Mouse (Mus musculus) stomach, postnatal 0 days (tissue): ENCODE results near the gene Itga6. TPM values are rescaled to one million over a fixed set of nuclear protein-coding genes. Genes with fewer than 3 reads are reported as not detected.
A peak's percentile ranks its signal among the peaks of the same experiment; 100 is the strongest.

Experiments
- ATAC-seq: fragments of 200-750 bp; cut with Nextera tagmentation; 2 replicates; pipeline ENCODE4 v1.8.0; 2017; ENCODE audit not compliant: low FRiP score, low TSS enrichment
- DNase-seq: peaks from one replicate; pipeline ENCODE4 v3.0.0-alpha.2; 2016; ENCODE audit warnings: low spot score
- H3K27ac ChIP-seq: fragments of 300-500 bp; sonication (generic); replicated peaks from 2 replicates; pipeline ENCODE4 v1.5.1; 2014; ENCODE audit warnings: mild to moderate bottlenecking, control low read depth
- H3K27me3 ChIP-seq: fragments of 300-500 bp; sonication (generic); 2 replicates; pipeline ENCODE4 v1.6.1; 2014; ENCODE audit warnings: low read length; ENCODE audit not compliant: control insufficient read depth, insufficient read depth
- H3K36me3 ChIP-seq: fragments of 300-500 bp; sonication (generic); 2 replicates; pipeline ENCODE4 v1.6.1; 2014; ENCODE audit warnings: low read length, mixed read lengths; ENCODE audit not compliant: control insufficient read depth, insufficient read depth
- H3K4me1 ChIP-seq: fragments of 300-500 bp; sonication (generic); replicated peaks from 2 replicates; pipeline ENCODE4 v1.6.1; 2014; ENCODE audit warnings: antibody characterized with exemption; ENCODE audit not compliant: control insufficient read depth, insufficient read depth
- H3K4me2 ChIP-seq: fragments of 300-500 bp; sonication (generic); replicated peaks from 2 replicates; pipeline ENCODE4 v1.6.1; 2014; ENCODE audit warnings: low read depth, mild to moderate bottlenecking, control low read depth, moderate library complexity
- H3K4me3 ChIP-seq: fragments of 300-500 bp; sonication (generic); 2 replicates; pipeline ENCODE4 v1.5.1; 2014; ENCODE audit warnings: low read depth, low read length, control low read depth
- H3K9ac ChIP-seq: fragments of 300-500 bp; sonication (generic); 2 replicates; pipeline ENCODE4 v1.6.1; 2014; ENCODE audit warnings: mild to moderate bottlenecking, low read length, control low read depth, mixed read lengths
- H3K9me3 ChIP-seq: fragments of 300-500 bp; sonication (generic); 2 replicates; pipeline ENCODE4 v1.6.1; 2016; ENCODE audit warnings: low read length; ENCODE audit not compliant: control insufficient read depth
- CTCF ChIP-seq: IDR thresholded peaks from 2 replicates; pipeline ENCODE4 v1.5.1; 2016; ENCODE audit warnings: antibody characterized with exemption, low read depth, mild to moderate bottlenecking, moderate library complexity
- EP300 ChIP-seq: optimal IDR thresholded peaks from 2 replicates; pipeline ENCODE3; 2016; ENCODE audit warnings: antibody characterized with exemption
- WGBS: fragments of 180-500 bp; shearing (Covaris S2); extraction: QIAGEN DNeasy Blood & Tissue Kit; methylation state at CpG from one replicate; pipeline ENCODE4 v1.1.7; 2014; 5-methylcytosine and 5-hydroxymethylcytosine counted together
- polyA plus RNA-seq: library from polyadenylated mRNA; unstranded; fragments of >200 nt; fragmentation: Nextera tagmentation; extraction: Ambion mirVana; gene quantifications from 2 replicates; pipeline ENCODE4 v1.2.1, GENCODE M21; 2015

Gene Itga6
- polyA plus RNA-seq, 1 experiment from 2014 or later: 51.9 TPM

- ATAC-seq (peak; percentile 51), DNase-seq (peak; percentile 41)
- Histone ChIP-seq H3K4me3 (no peak overlapping the region), H3K4me1 (peaks cover 2% of the 10 kb centered on the region; the same call in 1 of the 2 replicates), H3K9ac (no peak overlapping the region), H3K27me3 (no peaks in the 10 kb centered on the region), H3K9me3 (no peaks in the 10 kb centered on the region), H3K4me2 (no peak overlapping the region), H3K36me3 (no peaks in the 10 kb centered on the region), H3K27ac (peak overlapping the region; percentile 81)
- TF ChIP-seq CTCF: no peak
- TF ChIP-seq EP300: no peak
- 53% methylated on average over 7 of the region's 7 CpGs for WGBS
Measured at GRCm38 (mm10) chr2:71805120-71805519, 59.7 kb downstream of the Itga6 start.

DNA sequence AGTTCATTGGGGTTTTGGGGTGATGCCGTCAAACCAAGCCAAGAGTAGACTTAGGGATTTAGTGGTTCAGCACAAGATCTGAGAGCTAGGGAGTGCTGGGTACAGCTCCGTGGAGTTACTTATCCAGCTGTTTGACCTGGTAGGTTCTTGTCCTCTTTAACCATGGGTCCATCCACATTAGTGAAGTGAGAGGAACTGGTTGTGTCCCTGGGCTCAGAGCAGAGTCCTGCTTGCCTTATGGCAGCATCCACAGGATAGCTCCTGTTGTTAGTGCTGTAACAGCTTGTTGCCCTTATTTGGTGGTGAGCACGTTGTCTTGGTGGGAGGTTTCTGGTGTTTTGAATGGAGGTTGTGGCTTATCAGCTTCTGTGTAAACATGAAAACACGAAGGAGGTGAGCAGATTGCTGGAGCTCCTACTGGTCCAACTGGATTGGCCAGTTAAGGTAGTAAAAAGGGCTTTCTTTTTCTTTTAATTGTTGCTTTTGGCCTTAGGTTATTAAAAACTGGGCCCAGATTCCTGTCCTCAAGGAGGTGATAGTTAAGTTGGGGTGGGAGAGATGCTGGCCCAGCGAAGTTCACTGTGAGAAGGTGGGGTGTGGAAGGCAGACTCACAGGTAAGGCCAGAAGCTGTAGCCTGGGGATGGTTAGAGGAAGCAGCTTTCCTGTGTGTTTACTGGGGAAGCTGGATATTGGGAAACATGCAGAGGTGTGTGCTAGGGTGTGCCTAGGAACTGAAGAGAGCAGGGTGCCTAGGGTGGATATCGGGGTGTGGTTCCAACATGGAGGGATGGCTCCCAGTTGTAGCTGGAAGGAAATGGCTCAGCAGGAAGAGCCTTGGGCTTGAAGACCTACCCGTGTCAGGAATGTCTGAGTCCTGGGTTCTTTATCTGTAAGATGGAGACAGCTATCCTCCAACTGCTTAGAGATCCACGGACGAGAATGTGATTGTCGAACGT, 60.5 kb downstream of the Itga6 start:
- 40% methylated on average over 11 of the region's 11 CpGs for WGBS
- Histone ChIP-seq H3K4me3 (no peak overlapping the region), H3K9me3 (no peaks in the 10 kb centered on the region), H3K36me3 (no peaks in the 10 kb centered on the region), H3K27me3 (no peaks in the 10 kb centered on the region), H3K27ac (peak overlapping the region; percentile 81), H3K9ac (no peak overlapping the region), H3K4me2 (no peak overlapping the region), H3K4me1 (peaks cover 2% of the 10 kb centered on the region; the same call in 1 of the 2 replicates)
- no peak for TF ChIP-seq CTCF
- TF ChIP-seq EP300: no peak
- peak; percentile 79 for ATAC-seq
- DNase-seq: peak; percentile 54

GRCm38 (mm10) chr2:71809289-71809860, 64.0 kb downstream of the Itga6 start:
- ATAC-seq: no peak
- H3K4me2 ChIP-seq: no peak overlapping the region
- 63% methylated on average over 10 of the region's 10 CpGs for WGBS

GRCm38 (mm10) chr2:71810010-71810409, 64.6 kb downstream of the Itga6 start:
- Histone ChIP-seq H3K4me2 (no peak overlapping the region), H3K4me3 (no peak overlapping the region), H3K27ac (no peak overlapping the region), H3K4me1 (peaks cover under 1% of the 10 kb centered on the region), H3K27me3 (no peaks in the 10 kb centered on the region), H3K9ac (no peak overlapping the region), H3K9me3 (no peaks in the 10 kb centered on the region), H3K36me3 (no peaks in the 10 kb centered on the region)
- DNase-seq: no peak
- TF ChIP-seq CTCF (no peak), EP300 (no peak)
- 91% methylated on average over 11 of the region's 11 CpGs for WGBS
- ATAC-seq: no peak

More at GRCm38 (mm10) chr2:71809289-71809860, 64.0 kb downstream of the Itga6 start:
- no peaks in the 10 kb centered on the region for H3K36me3 ChIP-seq
- H3K4me1 ChIP-seq: no peaks in the 10 kb centered on the region; the same call in none of the 2 replicates
- no peak overlapping the region for H3K9ac ChIP-seq
- H3K27ac ChIP-seq: no peak overlapping the region
- H3K4me3 ChIP-seq: no peak overlapping the region
- no peak for DNase-seq
- H3K9me3 ChIP-seq: no peaks in the 10 kb centered on the region
- TF ChIP-seq EP300 (no peak), CTCF (no peak)
- H3K27me3 ChIP-seq: no peaks in the 10 kb centered on the region

GRCm38 (mm10) chr2:71810906-71811305, 65.5 kb downstream of the Itga6 start:
- DNase-seq: no peak
- Histone ChIP-seq H3K4me2 (no peak overlapping the region), H3K27me3 (no peaks in the 10 kb centered on the region), H3K9me3 (no peaks in the 10 kb centered on the region), H3K4me3 (no peak overlapping the region), H3K4me1 (peaks cover 4% of the 10 kb centered on the region), H3K9ac (no peak overlapping the region), H3K27ac (no peak overlapping the region), H3K36me3 (no peaks in the 10 kb centered on the region)
- WGBS: 55% methylated on average over 6 of the region's 6 CpGs
- ATAC-seq: no peak
- no peak for TF ChIP-seq CTCF
- TF ChIP-seq EP300: no peak
